Mouse (Mus musculus) heart, embryonic 16.5 days (tissue): ENCODE data around the gene Slc22a8. TPM values are rescaled to one million over a fixed set of nuclear protein-coding genes. Genes with fewer than 3 reads are reported as not detected.
A peak's percentile ranks its signal among the peaks of the same experiment; 100 is the strongest.

Experiments
- ATAC-seq: fragments of 200-750 bp; cut with Nextera tagmentation; replicated peaks from 2 replicates; pipeline ENCODE4 v1.8.0; 2017; ENCODE audit warnings: moderate number of reproducible peaks; ENCODE audit not compliant: insufficient read depth, low FRiP score; ENCODE audit errors: extremely low read depth
- H3K27ac ChIP-seq: fragments of 300-500 bp; sonication (generic); 2 replicates; pipeline ENCODE4 v1.5.1; 2014; ENCODE audit warnings: mild to moderate bottlenecking, low read length, control low read depth, moderate library complexity
- H3K27me3 ChIP-seq: fragments of 300-500 bp; sonication (generic); 2 replicates; pipeline ENCODE4 v1.6.1; 2014; ENCODE audit warnings: low read length, mixed read lengths; ENCODE audit not compliant: control insufficient read depth, insufficient read depth
- H3K36me3 ChIP-seq: fragments of 300-500 bp; sonication (generic); 2 replicates; pipeline ENCODE4 v1.6.1; 2014; ENCODE audit not compliant: control insufficient read depth, insufficient read depth
- H3K4me1 ChIP-seq: fragments of 300-500 bp; sonication (generic); 2 replicates; pipeline ENCODE4 v1.6.1; 2014; ENCODE audit warnings: low read length, mixed read lengths; ENCODE audit not compliant: control insufficient read depth, insufficient read depth
- H3K4me2 ChIP-seq: fragments of 300-500 bp; sonication (generic); 2 replicates; pipeline ENCODE4 v1.6.1; 2014; ENCODE audit warnings: low read depth, mild to moderate bottlenecking, control low read depth, low read length
- H3K4me3 ChIP-seq: fragments of 300-500 bp; sonication (generic); 2 replicates; pipeline ENCODE4 v1.5.1; 2014; ENCODE audit warnings: mild to moderate bottlenecking, control low read depth, low read length
- H3K9ac ChIP-seq: fragments of 300-500 bp; sonication (generic); 2 replicates; pipeline ENCODE4 v1.6.1; 2014; ENCODE audit warnings: low read length, control low read depth
- H3K9me3 ChIP-seq: fragments of 300-500 bp; sonication (generic); replicated peaks from 2 replicates; pipeline ENCODE4 v1.6.1; 2016; ENCODE audit warnings: low read length; ENCODE audit not compliant: control insufficient read depth
- WGBS: fragments of 180-500 bp; shearing (Covaris S2); extraction: QIAGEN DNeasy Blood & Tissue Kit; methylation state at CpG from one replicate; pipeline ENCODE4 v1.1.7; 2014; 5-methylcytosine and 5-hydroxymethylcytosine counted together
- polyA plus RNA-seq: library from polyadenylated mRNA; unstranded; fragments of >200 nt; fragmentation: Nextera tagmentation; extraction: Ambion mirVana; gene quantifications from 2 replicates; pipeline ENCODE4 v1.2.1, GENCODE M21; 2015

Gene Slc22a8
- polyA plus RNA-seq, 1 experiment from 2014 or later, result 0.04 TPM

- no peak for ATAC-seq
Measured at GRCm38 (mm10) chr19:8592155-8592554, 1.1 kb downstream of the Slc22a8 start.

GRCm38 (mm10) chr19:8592873-8593408 lies 1.9 kb downstream of the Slc22a8 start:
- ATAC-seq, result no peak
- H3K4me2 ChIP-seq, result no peak overlapping the region
- 55% methylated on average over 6 of the region's 6 CpGs for WGBS

More at GRCm38 (mm10) chr19:8592155-8592554, 1.1 kb downstream of the Slc22a8 start:
- H3K9me3 ChIP-seq, result no peaks in the 10 kb centered on the region
- H3K4me2 ChIP-seq, result no peak overlapping the region
- no peaks in the 10 kb centered on the region for H3K27me3 ChIP-seq
- no peak overlapping the region for H3K9ac ChIP-seq
- H3K36me3 ChIP-seq, result no peaks in the 10 kb centered on the region
- H3K4me1 ChIP-seq, result no peaks in the 10 kb centered on the region
- 55% methylated on average over 2 of the region's 2 CpGs for WGBS
- H3K27ac ChIP-seq, result no peak overlapping the region
- H3K4me3 ChIP-seq, result no peak overlapping the region

GRCm38 (mm10) chr19:8593833-8594232 lies 2.8 kb downstream of the Slc22a8 start:
- Histone ChIP-seq H3K4me2 (no peak overlapping the region), H3K4me1 (no peaks in the 10 kb centered on the region), H3K9me3 (no peaks in the 10 kb centered on the region), H3K4me3 (no peak overlapping the region), H3K27me3 (no peaks in the 10 kb centered on the region), H3K27ac (no peak overlapping the region), H3K36me3 (no peaks in the 10 kb centered on the region), H3K9ac (no peak overlapping the region)
- no peak for ATAC-seq
- WGBS, result 83% methylated on average over 11 of the region's 11 CpGs

More at GRCm38 (mm10) chr19:8592873-8593408, 1.9 kb downstream of the Slc22a8 start:
- Histone ChIP-seq H3K9ac (no peak overlapping the region), H3K27ac (no peak overlapping the region), H3K4me1 (no peaks in the 10 kb centered on the region), H3K36me3 (no peaks in the 10 kb centered on the region), H3K27me3 (no peaks in the 10 kb centered on the region), H3K4me3 (no peak overlapping the region), H3K9me3 (no peaks in the 10 kb centered on the region)

- WGBS, result 7% methylated on average over 1 of the region's 1 CpGs
- H3K9ac ChIP-seq, result no peak overlapping the region
- no peak overlapping the region for H3K27ac ChIP-seq
- no peak overlapping the region for H3K4me2 ChIP-seq
- H3K36me3 ChIP-seq, result no peaks in the 10 kb centered on the region
- H3K4me3 ChIP-seq, result no peak overlapping the region
- ATAC-seq, result no peak
- H3K27me3 ChIP-seq, result no peaks in the 10 kb centered on the region
- H3K9me3 ChIP-seq, result no peaks in the 10 kb centered on the region
- no peaks in the 10 kb centered on the region for H3K4me1 ChIP-seq
Measured at GRCm38 (mm10) chr19:8594518-8594917, 3.5 kb downstream of the Slc22a8 start.

GRCm38 (mm10) chr19:8597269-8597668 lies 6.2 kb downstream of the Slc22a8 start:
- 73% methylated on average over 4 of the region's 4 CpGs for WGBS
- H3K27ac ChIP-seq, result no peak overlapping the region
- H3K9ac ChIP-seq, result no peak overlapping the region
- no peaks in the 10 kb centered on the region for H3K4me1 ChIP-seq
- no peaks in the 10 kb centered on the region for H3K36me3 ChIP-seq
- ATAC-seq, result no peak
- no peaks in the 10 kb centered on the region for H3K27me3 ChIP-seq
- no peak overlapping the region for H3K4me2 ChIP-seq
- H3K4me3 ChIP-seq, result no peak overlapping the region
- no peaks in the 10 kb centered on the region for H3K9me3 ChIP-seq

GRCm38 (mm10) chr19:8599229-8599628 lies 8.2 kb downstream of the Slc22a8 start:
- Histone ChIP-seq H3K4me3 (no peak overlapping the region), H3K27me3 (no peaks in the 10 kb centered on the region), H3K4me2 (no peak overlapping the region), H3K9me3 (no peaks in the 10 kb centered on the region), H3K4me1 (no peaks in the 10 kb centered on the region), H3K27ac (no peak overlapping the region), H3K36me3 (no peaks in the 10 kb centered on the region), H3K9ac (no peak overlapping the region)
- WGBS, result 70% methylated on average over 2 of the region's 2 CpGs
- ATAC-seq, result no peak

GRCm38 (mm10) chr19:8601922-8602321 lies 10.9 kb downstream of the Slc22a8 start:
- H3K4me2 ChIP-seq, result no peak overlapping the region
- no peaks in the 10 kb centered on the region for H3K27me3 ChIP-seq
- H3K36me3 ChIP-seq, result no peaks in the 10 kb centered on the region
- H3K9me3 ChIP-seq, result no peaks in the 10 kb centered on the region
- no peak overlapping the region for H3K27ac ChIP-seq
- ATAC-seq, result peak; percentile 52; the same call in 1 of the 2 replicates
- no peak overlapping the region for H3K4me3 ChIP-seq
- no peak overlapping the region for H3K9ac ChIP-seq
- no peaks in the 10 kb centered on the region for H3K4me1 ChIP-seq

GRCm38 (mm10) chr19:8602914-8603313 lies 11.9 kb downstream of the Slc22a8 start:
- Histone ChIP-seq H3K27me3 (no peaks in the 10 kb centered on the region), H3K9ac (no peak overlapping the region), H3K9me3 (no peaks in the 10 kb centered on the region), H3K4me3 (no peak overlapping the region), H3K4me2 (no peak overlapping the region), H3K36me3 (no peaks in the 10 kb centered on the region), H3K27ac (no peak overlapping the region), H3K4me1 (no peaks in the 10 kb centered on the region)
- no peak for ATAC-seq
- 34% methylated on average over 3 of the region's 3 CpGs for WGBS

- H3K4me3 ChIP-seq, result no peak overlapping the region
- no peaks in the 10 kb centered on the region for H3K27me3 ChIP-seq
- H3K36me3 ChIP-seq, result no peaks in the 10 kb centered on the region
- no peak overlapping the region for H3K4me2 ChIP-seq
- no peaks in the 10 kb centered on the region for H3K9me3 ChIP-seq
- no peaks in the 10 kb centered on the region for H3K4me1 ChIP-seq
- no peak overlapping the region for H3K9ac ChIP-seq
- H3K27ac ChIP-seq, result no peak overlapping the region
- WGBS, result 92% methylated on average over 8 of the region's 8 CpGs
- ATAC-seq, result no peak
Measured at GRCm38 (mm10) chr19:8604536-8605240, 13.6 kb downstream of the Slc22a8 start.
